Mouse (Mus musculus) G1E-ER4 (cell line): ENCODE results near the gene Pcf11. TPM values are rescaled to one million over a fixed set of nuclear protein-coding genes. Genes with fewer than 3 reads are reported as not detected.

Source experiments
- GATA1 ChIP-seq: IDR thresholded peaks from one replicate; pipeline ENCODE4 v1.8.0; 2012; ENCODE audit warnings: low read length, inconsistent platforms
- polyA plus RNA-seq: library from polyadenylated mRNA; stranded (reverse); fragments of >175 nt; gene quantifications from 2 replicates; pipeline ENCODE4 v1.2.3, GENCODE M21; 2012

Pcf11 gene
- polyA plus RNA-seq, 1 experiment, result 109 TPM

GRCm38 (mm10) chr7:92666274-92666820 is 3.4 kb downstream of the Pcf11 start:
- no peak for TF ChIP-seq GATA1

- TF ChIP-seq GATA1, result no peak
Observed at GRCm38 (mm10) chr7:92658050-92658449, 11.7 kb downstream of the Pcf11 start.

GRCm38 (mm10) chr7:92656386-92656785 is 13.3 kb downstream of the Pcf11 start:
- no peak for TF ChIP-seq GATA1

GRCm38 (mm10) chr7:92653329-92653728 is 16.4 kb downstream of the Pcf11 start:
- TF ChIP-seq GATA1, result no peak

- TF ChIP-seq GATA1, result no peak
Observed at GRCm38 (mm10) chr7:92647790-92648189, 21.9 kb downstream of the Pcf11 start.

- TF ChIP-seq GATA1, result no peak
Observed at GRCm38 (mm10) chr7:92642358-92642757, 27.4 kb downstream of the Pcf11 start.

GRCm38 (mm10) chr7:92638050-92638449 is 31.7 kb downstream of the Pcf11 start:
- TF ChIP-seq GATA1, result no peak

GRCm38 (mm10) chr7:92637021-92637625 is 32.6 kb downstream of the Pcf11 start, which contains the start of gene Ankrd42:
Gene Ankrd42 (minus strand): TSS chr7:92637142.
- no peak for TF ChIP-seq GATA1

- no peak for TF ChIP-seq GATA1
Observed at GRCm38 (mm10) chr7:92636295-92637011, 33.3 kb downstream of the Pcf11 start.

GRCm38 (mm10) chr7:92630167-92630566 is 39.6 kb downstream of the Pcf11 start:
- no peak for TF ChIP-seq GATA1

- no peak for TF ChIP-seq GATA1
Observed at GRCm38 (mm10) chr7:92624488-92624887, 45.2 kb downstream of the Pcf11 start.

GRCm38 (mm10) chr7:92610830-92611229 is 58.9 kb downstream of the Pcf11 start:
- TF ChIP-seq GATA1, result no peak

GRCm38 (mm10) chr7:92604961-92605360 is 64.8 kb downstream of the Pcf11 start:
- no peak for TF ChIP-seq GATA1

Other genes starting within 250 kb of the Pcf11 start
- gene Ccdc90b, start 108.8 kb downstream of the Pcf11 start, polyA plus RNA-seq, result not detected in 2 replicates
- 0.21 and 0.33 TPM in 2 replicates for gene Ankrd42, start 32.8 kb downstream of the Pcf11 start, polyA plus RNA-seq
- gene Rab30, start 71.7 kb upstream of the Pcf11 start, polyA plus RNA-seq, result 0.14 and 0.19 TPM in 2 replicates
- gene Ddias, start 204.3 kb upstream of the Pcf11 start, polyA plus RNA-seq, result 34.1 and 50.8 TPM in 2 replicates
- 34.5 and 125 TPM in 2 replicates for gene Prcp, start 204.5 kb upstream of the Pcf11 start, polyA plus RNA-seq